Mouse (Mus musculus): ENCODE results near the gene Lmf1. TPM values are rescaled to one million over a fixed set of nuclear protein-coding genes. Genes with fewer than 3 reads are reported as not detected.

Gene Lmf1
- polyA plus RNA-seq, 1 experiment from 2014 or later, result 23.8 TPM

DNA sequence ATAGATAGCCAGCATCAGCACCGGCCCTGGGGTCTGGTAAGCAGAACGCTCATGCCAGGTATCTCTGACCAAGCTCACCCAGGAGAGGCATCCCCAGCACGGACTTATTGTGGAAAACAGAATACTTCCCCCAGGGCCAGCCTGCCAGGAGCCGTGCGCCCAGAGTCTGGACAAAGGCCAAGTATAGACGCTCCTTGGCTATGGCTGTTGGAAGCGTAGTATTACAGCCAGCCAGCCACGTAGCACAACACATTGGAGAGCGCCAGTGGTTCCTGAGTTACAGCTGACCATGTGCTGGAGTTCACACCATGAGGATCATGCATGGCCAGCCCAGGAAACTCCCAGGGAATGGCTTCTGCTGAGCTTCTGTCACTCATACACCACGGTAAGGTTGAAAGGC, 55.2 kb downstream of the Lmf1 start:
- Histone ChIP-seq H3K4me3 (ENCODE audit: low read depth, low read length) (no peak overlapping the region), H3K27me3 (ENCODE audit: control insufficient read depth, insufficient read depth, low read length) (no peaks in the 10 kb centered on the region), H3K4me2 (ENCODE audit: low read depth, severe bottlenecking) (no peak overlapping the region), H3K9ac (ENCODE audit: low read length) (no peak overlapping the region), H3K36me3 (ENCODE audit: control insufficient read depth, insufficient read depth, low read length) (no peaks in the 10 kb centered on the region), H3K4me1 (ENCODE audit: control insufficient read depth, insufficient read depth, low read length) (peaks cover 26% of the 10 kb centered on the region), H3K9me3 (ENCODE audit: control insufficient read depth, low read length) (no peaks in the 10 kb centered on the region), H3K27ac (replicated peaks; ENCODE audit: low read depth, low read length) (no peak overlapping the region)
- 91% methylated on average over 10 of the region's 10 CpGs for WGBS
- DNase-seq (ENCODE audit: low spot score) (no peak), ATAC-seq (ENCODE audit: insufficient number of reproducible peaks, low FRiP score, low TSS enrichment, low read depth) (no peak)

DNA sequence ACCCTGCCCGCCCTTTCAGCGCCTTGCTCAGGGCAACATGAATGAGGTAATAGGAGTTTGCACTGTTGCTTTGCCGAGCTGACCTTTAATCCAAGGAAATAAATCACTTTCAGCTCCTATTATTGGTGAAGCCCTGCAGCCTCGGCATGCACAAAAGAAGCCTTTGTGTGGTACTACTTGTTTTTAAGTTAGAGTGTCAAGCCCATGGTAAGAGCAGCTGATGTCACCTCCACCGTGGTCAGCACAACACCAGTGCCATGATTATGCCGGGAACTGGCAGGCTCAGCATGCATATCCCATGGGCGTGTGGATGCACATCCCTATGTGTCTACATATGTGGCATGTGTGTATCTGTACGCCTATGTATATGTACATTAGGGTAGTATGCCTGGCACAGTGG, 56.5 kb downstream of the Lmf1 start:
- WGBS, result 33% methylated on average over 8 of the region's 8 CpGs
- Histone ChIP-seq H3K4me2 (ENCODE audit: low read depth, severe bottlenecking) (no peak overlapping the region), H3K9me3 (ENCODE audit: control insufficient read depth, low read length) (no peaks in the 10 kb centered on the region), H3K27me3 (ENCODE audit: control insufficient read depth, insufficient read depth, low read length) (no peaks in the 10 kb centered on the region), H3K27ac (replicated peaks; ENCODE audit: low read depth, low read length) (peak overlapping the region; percentile 59; the same call in 1 of the 2 replicates), H3K9ac (ENCODE audit: low read length) (no peak overlapping the region), H3K4me1 (ENCODE audit: control insufficient read depth, insufficient read depth, low read length) (peaks cover 27% of the 10 kb centered on the region), H3K36me3 (ENCODE audit: control insufficient read depth, insufficient read depth, low read length) (no peaks in the 10 kb centered on the region), H3K4me3 (ENCODE audit: low read depth, low read length) (no peak overlapping the region)
- 0 out of 2 replicates have a peak, but pooled peaks have one; percentile 48 for ATAC-seq (ENCODE audit: insufficient number of reproducible peaks, low FRiP score, low TSS enrichment, low read depth)
- peak; percentile 59 for DNase-seq (ENCODE audit: low spot score)

DNA sequence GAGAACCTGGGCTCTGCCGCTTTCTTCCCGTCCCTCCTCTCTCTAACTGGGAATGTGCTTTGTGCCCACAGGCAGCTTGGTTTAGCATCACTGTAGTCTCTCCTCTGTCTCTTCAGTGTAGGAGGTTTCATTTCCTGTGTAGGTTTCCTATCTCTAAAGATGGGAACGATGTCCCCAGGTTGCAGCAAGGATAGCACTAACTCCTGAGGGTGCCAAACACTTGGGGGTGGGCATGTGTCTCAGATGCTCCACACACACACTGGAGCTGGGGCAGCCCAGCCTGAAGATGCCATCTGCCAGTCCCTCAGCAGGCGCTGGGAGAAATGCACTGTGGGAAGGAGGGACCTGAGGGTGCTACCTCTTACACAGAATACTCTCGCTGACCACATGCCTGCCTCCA, 56.9 kb downstream of the Lmf1 start:
- DNase-seq (ENCODE audit: low spot score) (no peak), ATAC-seq (ENCODE audit: insufficient number of reproducible peaks, low FRiP score, low TSS enrichment, low read depth) (no peak)
- Histone ChIP-seq H3K36me3 (ENCODE audit: control insufficient read depth, insufficient read depth, low read length) (no peaks in the 10 kb centered on the region), H3K9me3 (ENCODE audit: control insufficient read depth, low read length) (no peaks in the 10 kb centered on the region), H3K27ac (replicated peaks; ENCODE audit: low read depth, low read length) (peak overlapping the region; percentile 59; the same call in 1 of the 2 replicates), H3K4me1 (ENCODE audit: control insufficient read depth, insufficient read depth, low read length) (peaks cover 27% of the 10 kb centered on the region), H3K9ac (ENCODE audit: low read length) (no peak overlapping the region), H3K4me2 (ENCODE audit: low read depth, severe bottlenecking) (no peak overlapping the region), H3K4me3 (ENCODE audit: low read depth, low read length) (no peak overlapping the region), H3K27me3 (ENCODE audit: control insufficient read depth, insufficient read depth, low read length) (no peaks in the 10 kb centered on the region)
- WGBS, result 89% methylated on average over 5 of the region's 5 CpGs

DNA sequence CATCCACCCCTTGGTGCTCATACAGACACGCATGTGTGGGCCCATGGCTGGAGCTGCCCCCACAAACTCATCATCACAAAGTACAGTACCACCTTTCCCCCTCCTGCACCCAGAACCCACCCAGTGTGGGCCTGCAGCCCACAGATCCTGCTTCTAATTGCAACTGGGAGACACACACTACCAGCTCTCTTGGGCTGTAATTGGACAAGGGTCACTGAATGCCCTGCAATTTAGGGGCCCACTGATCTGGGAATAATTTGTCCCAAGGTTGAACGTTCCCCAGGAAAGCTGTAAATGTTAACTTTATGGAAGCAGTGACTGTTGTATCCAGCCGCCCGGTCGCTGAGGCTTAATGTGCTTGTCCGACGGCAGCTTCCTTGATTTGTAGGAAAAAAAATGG, 59.1 kb downstream of the Lmf1 start:
- Histone ChIP-seq H3K4me1 (ENCODE audit: control insufficient read depth, insufficient read depth, low read length) (peaks cover 33% of the 10 kb centered on the region), H3K4me2 (ENCODE audit: low read depth, severe bottlenecking) (no peak overlapping the region), H3K27me3 (ENCODE audit: control insufficient read depth, insufficient read depth, low read length) (no peaks in the 10 kb centered on the region), H3K9me3 (ENCODE audit: control insufficient read depth, low read length) (no peaks in the 10 kb centered on the region), H3K36me3 (ENCODE audit: control insufficient read depth, insufficient read depth, low read length) (no peaks in the 10 kb centered on the region), H3K9ac (ENCODE audit: low read length) (no peak overlapping the region), H3K4me3 (ENCODE audit: low read depth, low read length) (no peak overlapping the region), H3K27ac (replicated peaks; ENCODE audit: low read depth, low read length) (peak overlapping the region; percentile 25; the same call in 1 of the 2 replicates)
- DNase-seq (ENCODE audit: low spot score) (peak; percentile 60), ATAC-seq (ENCODE audit: insufficient number of reproducible peaks, low FRiP score, low TSS enrichment, low read depth) (no peak)
- WGBS, result 22% methylated on average over 7 of the region's 7 CpGs

DNA sequence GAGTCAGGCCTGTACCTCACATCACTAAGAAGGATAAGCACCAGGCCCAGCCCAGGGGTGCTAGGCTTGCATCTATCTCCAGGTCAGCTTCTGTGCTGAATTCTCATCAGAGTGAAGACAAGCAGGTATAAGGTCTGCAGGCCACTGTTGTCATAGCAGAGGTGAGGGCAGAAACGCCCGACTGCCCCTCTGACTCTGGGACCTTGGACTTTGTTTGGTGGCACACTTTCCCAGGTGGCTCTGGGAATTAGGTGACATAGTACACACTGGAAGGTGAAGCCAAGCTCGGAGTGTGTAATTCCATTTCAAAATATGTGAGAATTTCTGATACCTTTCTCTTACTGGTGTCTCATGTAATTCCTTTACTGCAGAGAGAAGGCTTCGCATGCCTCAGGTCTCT, 59.6 kb downstream of the Lmf1 start:
- no peaks in the 10 kb centered on the region for H3K9me3 ChIP-seq (ENCODE audit: control insufficient read depth, low read length)
- WGBS, result 81% methylated on average over 4 of the region's 4 CpGs
- H3K4me3 ChIP-seq (ENCODE audit: low read depth, low read length), result no peak overlapping the region
- no peaks in the 10 kb centered on the region for H3K27me3 ChIP-seq (ENCODE audit: control insufficient read depth, insufficient read depth, low read length)
- H3K36me3 ChIP-seq (ENCODE audit: control insufficient read depth, insufficient read depth, low read length), result no peaks in the 10 kb centered on the region
- peaks cover 35% of the 10 kb centered on the region for H3K4me1 ChIP-seq (ENCODE audit: control insufficient read depth, insufficient read depth, low read length)
- DNase-seq (ENCODE audit: low spot score) (no peak), ATAC-seq (ENCODE audit: insufficient number of reproducible peaks, low FRiP score, low TSS enrichment, low read depth) (no peak)
- H3K27ac ChIP-seq (replicated peaks; ENCODE audit: low read depth, low read length), result 0 out of 2 replicates have a peak overlapping the region, but pooled peaks have one; percentile 25
- no peak overlapping the region for H3K4me2 ChIP-seq (ENCODE audit: low read depth, severe bottlenecking)
- H3K9ac ChIP-seq (ENCODE audit: low read length), result no peak overlapping the region

DNA sequence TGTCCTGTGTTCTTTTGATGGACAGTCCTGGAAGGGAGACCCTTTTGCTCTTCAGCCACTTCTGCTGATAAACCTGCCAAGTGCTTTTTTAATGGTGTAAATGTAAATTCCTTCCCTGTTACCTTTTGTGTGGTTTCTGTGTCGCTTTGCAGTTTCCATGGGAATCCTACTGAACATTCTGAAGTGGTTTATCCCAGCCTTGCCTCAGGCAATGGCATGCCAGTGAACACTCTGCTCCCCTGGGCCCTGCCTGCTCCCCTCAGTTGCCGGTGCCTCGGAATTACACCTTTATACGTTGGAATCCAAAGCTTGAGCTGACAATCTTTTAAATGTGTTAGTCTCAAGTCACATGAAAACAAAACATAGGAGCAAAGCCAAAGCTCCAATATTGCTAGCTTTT, 62.1 kb downstream of the Lmf1 start:
- H3K9ac ChIP-seq (ENCODE audit: low read length), result no peak overlapping the region
- no peak overlapping the region for H3K27ac ChIP-seq (replicated peaks; ENCODE audit: low read depth, low read length)
- peaks cover 26% of the 10 kb centered on the region for H3K4me1 ChIP-seq (ENCODE audit: control insufficient read depth, insufficient read depth, low read length)
- no peak overlapping the region for H3K4me2 ChIP-seq (ENCODE audit: low read depth, severe bottlenecking)
- 61% methylated on average over 4 of the region's 4 CpGs for WGBS
- ATAC-seq (ENCODE audit: insufficient number of reproducible peaks, low FRiP score, low TSS enrichment, low read depth) (no peak), DNase-seq (ENCODE audit: low spot score) (no peak)
- H3K27me3 ChIP-seq (ENCODE audit: control insufficient read depth, insufficient read depth, low read length), result no peaks in the 10 kb centered on the region
- no peak overlapping the region for H3K4me3 ChIP-seq (ENCODE audit: low read depth, low read length)
- no peaks in the 10 kb centered on the region for H3K9me3 ChIP-seq (ENCODE audit: control insufficient read depth, low read length)
- no peaks in the 10 kb centered on the region for H3K36me3 ChIP-seq (ENCODE audit: control insufficient read depth, insufficient read depth, low read length)

DNA sequence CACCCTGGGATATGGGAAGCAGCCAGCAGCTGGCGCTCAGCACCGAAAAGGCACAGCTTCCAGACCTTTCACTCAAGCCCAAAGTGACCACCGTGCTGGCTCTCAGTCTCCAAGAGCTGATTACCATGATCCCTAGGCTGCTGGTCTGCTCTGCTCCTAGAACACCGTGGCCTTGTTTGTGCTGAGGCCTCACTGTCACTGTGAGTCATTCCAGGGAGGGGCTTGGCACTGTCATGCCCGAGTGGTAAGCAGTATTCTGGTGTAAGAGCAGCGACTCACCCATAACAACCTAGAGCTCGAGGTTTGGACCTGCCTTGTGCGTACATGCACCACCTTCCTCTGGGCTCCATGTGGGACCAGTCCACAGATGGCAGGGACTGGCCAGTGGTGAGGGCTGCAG, 63.1 kb downstream of the Lmf1 start:
- WGBS, result 83% methylated on average over 8 of the region's 8 CpGs
- Histone ChIP-seq H3K36me3 (ENCODE audit: control insufficient read depth, insufficient read depth, low read length) (no peaks in the 10 kb centered on the region), H3K4me1 (ENCODE audit: control insufficient read depth, insufficient read depth, low read length) (peaks cover 22% of the 10 kb centered on the region), H3K27me3 (ENCODE audit: control insufficient read depth, insufficient read depth, low read length) (no peaks in the 10 kb centered on the region), H3K4me2 (ENCODE audit: low read depth, severe bottlenecking) (no peak overlapping the region), H3K4me3 (ENCODE audit: low read depth, low read length) (no peak overlapping the region), H3K9ac (ENCODE audit: low read length) (no peak overlapping the region), H3K9me3 (ENCODE audit: control insufficient read depth, low read length) (no peaks in the 10 kb centered on the region), H3K27ac (replicated peaks; ENCODE audit: low read depth, low read length) (no peak overlapping the region)
- ATAC-seq (ENCODE audit: insufficient number of reproducible peaks, low FRiP score, low TSS enrichment, low read depth) (no peak), DNase-seq (ENCODE audit: low spot score) (no peak)

DNA sequence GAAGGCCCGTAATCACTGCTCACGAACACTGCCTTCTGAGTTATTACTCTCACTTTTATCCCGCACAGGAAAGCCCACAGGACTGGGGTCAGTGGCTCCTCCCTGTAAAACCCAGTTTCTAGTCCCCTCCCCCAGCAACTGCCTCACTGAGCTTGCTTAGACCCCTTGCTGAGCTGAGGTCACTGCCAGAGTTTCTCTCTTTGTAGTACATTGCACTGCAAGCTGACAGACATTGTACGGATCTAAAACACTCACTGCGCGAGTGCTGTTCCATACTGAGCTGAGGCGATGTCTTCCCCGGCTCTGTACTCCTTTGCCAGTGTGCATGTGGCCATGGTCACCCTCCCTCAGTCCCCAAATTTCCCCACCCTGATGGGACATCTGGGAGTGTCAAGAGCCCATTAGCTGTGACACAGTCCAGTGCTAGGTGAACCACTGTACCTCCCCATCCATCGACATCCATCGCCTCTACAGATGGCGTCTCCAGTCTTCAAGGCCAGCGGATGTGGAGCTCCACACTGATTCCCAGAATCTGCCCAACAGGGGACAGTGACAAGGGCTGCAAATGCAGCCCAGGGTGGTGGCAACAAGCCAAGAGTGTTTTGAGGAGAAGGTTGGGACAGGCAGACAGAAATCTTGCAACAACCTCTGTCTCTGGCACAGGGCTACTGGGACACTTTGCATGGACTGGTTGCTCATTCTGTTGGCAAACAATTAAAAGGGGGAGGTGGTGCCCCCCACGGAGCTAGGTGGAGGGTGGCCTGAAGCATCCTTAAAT, 64.8 kb downstream of the Lmf1 start:
- Histone ChIP-seq H3K36me3 (ENCODE audit: control insufficient read depth, insufficient read depth, low read length) (no peaks in the 10 kb centered on the region), H3K27ac (replicated peaks; ENCODE audit: low read depth, low read length) (no peak overlapping the region), H3K4me3 (ENCODE audit: low read depth, low read length) (no peak overlapping the region), H3K9me3 (ENCODE audit: control insufficient read depth, low read length) (no peaks in the 10 kb centered on the region), H3K27me3 (ENCODE audit: control insufficient read depth, insufficient read depth, low read length) (no peaks in the 10 kb centered on the region), H3K9ac (ENCODE audit: low read length) (no peak overlapping the region), H3K4me1 (ENCODE audit: control insufficient read depth, insufficient read depth, low read length) (peaks cover 16% of the 10 kb centered on the region), H3K4me2 (ENCODE audit: low read depth, severe bottlenecking) (no peak overlapping the region)
- no peak for ATAC-seq (ENCODE audit: insufficient number of reproducible peaks, low FRiP score, low TSS enrichment, low read depth)
- WGBS, result 53% methylated on average over 13 of the region's 13 CpGs
- DNase-seq (ENCODE audit: low spot score), result peak; percentile 45
